Mouse (Mus musculus): ENCODE results near the gene Nxn.

DNA sequence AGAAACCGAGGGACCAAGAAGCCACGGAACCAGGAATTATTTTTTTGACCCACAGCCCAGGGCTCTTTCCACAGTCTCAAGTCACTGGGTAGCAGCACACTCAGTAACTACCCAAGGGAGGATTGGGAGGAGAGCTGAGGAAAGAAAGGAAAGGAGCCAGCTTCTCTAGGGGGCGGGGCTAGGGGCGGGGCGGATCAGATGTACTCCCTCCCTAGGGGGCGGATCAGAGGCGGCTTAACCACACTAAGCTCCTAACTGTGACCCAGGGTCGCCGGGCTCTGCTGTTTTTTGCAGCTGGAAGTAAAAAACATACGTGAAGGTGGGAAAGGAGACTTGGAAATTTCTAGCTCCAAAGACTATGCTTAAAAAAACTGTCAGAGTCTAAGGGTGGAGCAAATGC, 47.3 kb upstream of the Nxn start:
- TF ChIP-seq POLR2A (IDR thresholded peaks at IDR 0.05; ENCODE audit: borderline replicate concordance, extremely low read depth, low read depth, low read length) (no peak), CTCF (IDR thresholded peaks at IDR 0.05; ENCODE audit: insufficient read depth, low read length) (no peak)

Measured in lung, adult 2 months (tissue).